Mouse (Mus musculus) inflammation-experienced regulatory T-cells, adult 16 weeks (primary cell): ENCODE data around the gene Leo1. TPM values are rescaled to one million over a fixed set of nuclear protein-coding genes. Genes with fewer than 3 reads are reported as not detected.

Source experiments
- polyA plus RNA-seq: library from polyadenylated mRNA; unstranded; fragments of 100-300 nt; shearing (Covaris generic); gene quantifications from one replicate; pipeline ENCODE4 v1.2.1, GENCODE M21; 2017

The Leo1 gene
- 32.7 TPM for polyA plus RNA-seq

DNA sequence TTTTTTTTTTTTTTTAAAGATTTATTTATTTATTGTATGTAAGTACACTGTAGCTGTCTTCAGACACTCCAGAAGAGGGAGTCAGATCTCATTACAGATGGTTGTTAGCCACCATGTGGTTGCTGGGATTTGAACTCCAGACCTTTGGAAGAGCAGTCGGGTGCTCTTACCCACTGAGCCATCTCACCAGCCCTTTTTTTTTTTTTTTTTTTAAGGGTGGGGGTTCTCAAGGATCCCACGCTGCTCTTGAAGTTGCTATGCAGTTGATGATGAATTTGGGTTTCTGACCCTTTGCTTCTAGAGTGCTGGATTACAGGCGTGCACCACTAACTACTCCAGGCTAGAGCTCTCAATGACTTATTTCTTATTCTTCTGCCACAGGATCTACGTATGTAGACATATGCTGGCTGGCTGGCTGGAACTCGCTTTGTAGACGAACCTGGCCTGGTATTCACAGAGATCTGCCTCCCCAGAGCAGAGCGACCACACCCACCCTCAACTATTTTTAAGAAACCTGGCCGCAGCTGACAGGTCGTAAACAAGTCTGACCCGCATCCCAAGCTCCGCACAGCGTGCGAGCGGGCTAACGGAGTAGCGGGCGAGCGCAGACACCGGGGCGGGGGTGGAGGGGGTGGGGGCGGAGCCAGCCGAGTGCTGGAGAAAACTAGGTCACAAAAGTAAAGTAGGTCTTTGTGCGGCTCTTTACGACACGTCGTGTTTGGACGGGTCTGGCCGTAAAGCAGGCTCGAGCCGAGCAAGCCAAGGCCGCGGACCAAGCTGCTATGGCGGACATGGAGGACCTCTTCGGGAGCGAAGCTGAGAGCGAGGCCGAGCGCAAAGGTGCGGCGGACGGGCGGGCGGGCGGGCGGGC is at the start of gene Leo1:
Leo1 (plus strand) TSS at position 729 of the 871 bp plus-strand sequence.

DNA sequence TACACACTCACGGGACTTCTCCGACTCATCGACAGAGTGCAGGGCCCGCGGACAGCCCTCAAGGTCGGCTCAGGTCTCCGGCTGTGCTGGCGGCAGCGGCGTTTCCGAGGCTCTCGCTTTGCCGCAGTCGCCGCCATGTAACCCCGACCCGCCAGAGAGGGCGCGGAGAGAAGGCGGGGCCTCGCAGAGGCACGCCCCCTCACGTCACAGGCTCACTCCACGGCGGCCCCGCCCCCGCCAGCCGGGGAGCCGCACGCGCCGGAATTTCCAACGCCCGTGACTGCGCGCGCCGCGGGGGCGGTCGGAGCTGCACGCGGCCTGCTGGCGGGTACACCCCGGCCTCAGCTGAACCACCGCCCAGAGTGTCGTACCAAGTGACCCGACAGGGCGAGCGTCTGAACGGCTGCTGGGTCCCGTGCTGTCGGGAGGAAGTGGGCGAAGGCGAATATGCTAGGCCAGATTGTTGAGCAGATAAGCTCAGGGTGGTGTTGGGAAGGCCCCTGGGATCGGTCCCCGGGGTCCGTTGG is 31.4 kb upstream of the Leo1 start, which contains the start of gene Mapk6:
Mapk6 (minus strand) TSS at position 154 of the 527 bp plus-strand sequence.

Other genes starting within 250 kb of the Leo1 start
- 0.26 TPM for gene Myo5c, start 209.5 kb upstream of the Leo1 start, polyA plus RNA-seq
- gene Gnb5, start 135.2 kb upstream of the Leo1 start, polyA plus RNA-seq: 14.7 TPM
- not detected for gene Bcl2l10, start 93.8 kb upstream of the Leo1 start, polyA plus RNA-seq
- gene Mapk6, start 31.5 kb upstream of the Leo1 start, polyA plus RNA-seq: 52.3 TPM
- gene Tmod3, start 118.1 kb downstream of the Leo1 start, polyA plus RNA-seq: 177 TPM
- 0.07 TPM for gene Tmod2, start 169.8 kb downstream of the Leo1 start, polyA plus RNA-seq
- gene Lysmd2, start 184.2 kb downstream of the Leo1 start, polyA plus RNA-seq: 11.6 TPM
- gene Scg3, start 242.5 kb downstream of the Leo1 start, polyA plus RNA-seq: not detected